Mouse (Mus musculus): ENCODE measurements around the gene Hmcn1.

GRCm38 (mm10) chr1:150584477-150584876 is 408.8 kb downstream of the Hmcn1 start:
- TF ChIP-seq CTCF (IDR thresholded peaks at IDR 0.05; ENCODE audit: extremely low read depth, insufficient read length, insufficient replicate concordance, low read depth, low read length) (no peak), POLR2A (IDR thresholded peaks at IDR 0.05; ENCODE audit: low read depth, low read length) (no peak)

All from small intestine, adult 2 months (tissue).